Mouse (Mus musculus): ENCODE measurements around the gene Olfr1513.

DNA sequence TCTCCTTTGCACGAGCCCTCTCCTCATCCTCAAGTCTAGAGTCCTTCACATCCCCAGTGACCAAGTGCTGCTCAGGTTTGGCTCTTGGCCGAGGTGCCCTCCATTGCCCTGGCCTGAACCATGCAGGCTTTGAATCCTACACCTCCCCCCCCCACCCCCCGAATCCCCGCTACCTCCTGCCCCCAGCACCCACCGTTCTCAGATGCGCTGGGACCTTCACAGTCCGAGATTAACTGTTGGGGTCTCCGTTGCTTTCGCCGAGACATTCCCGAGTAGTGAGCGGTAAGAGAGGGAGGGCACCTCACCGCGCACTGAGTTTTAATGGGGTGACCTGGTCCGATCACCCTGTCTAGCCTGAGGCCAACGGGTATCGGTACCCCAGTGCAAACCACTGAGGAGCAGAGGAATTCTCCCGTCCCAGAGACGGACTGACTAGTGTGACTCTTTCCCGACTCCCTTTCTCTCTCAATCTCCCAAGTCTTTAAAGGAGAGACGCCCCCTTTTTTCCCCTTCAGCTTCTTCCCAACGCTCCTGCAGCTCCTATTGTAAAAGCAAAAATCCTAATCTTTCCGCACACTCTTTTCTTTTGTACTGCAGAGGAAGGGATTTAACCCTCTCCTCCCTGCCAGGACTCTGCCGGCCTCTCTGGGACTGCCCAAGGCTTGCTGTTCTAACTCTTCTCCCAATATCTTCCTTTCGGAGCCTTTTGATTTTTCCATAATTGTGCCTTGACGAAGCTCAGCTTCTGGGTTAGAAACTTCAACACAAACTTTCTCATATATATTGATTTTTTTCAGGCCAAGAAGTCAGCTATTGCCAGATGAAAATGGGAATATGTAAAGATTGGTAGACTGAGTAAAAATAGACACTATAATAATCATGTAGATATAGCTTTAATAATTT lies 28.0 kb downstream of the Olfr1513 start, which contains the start of gene Sall2:
- TF ChIP-seq TAL1 (IDR thresholded peaks at IDR 0.05; ENCODE audit: low read length) (no peak), GATA1 (IDR thresholded peaks at IDR 0.05; ENCODE audit: low read length) (no peak)
